Mouse (Mus musculus) heart, embryonic 12.5 days (tissue): ENCODE measurements at regions not wholly inside any gene's neighbourhood (a gene's known extent, or its start where the extent isn't known, plus 50 kb on each side); places are given as distances from the start of the nearest gene placed in this dataset.

Experiments
- ATAC-seq: fragments of 200-750 bp; cut with Nextera tagmentation; 2 replicates; pipeline ENCODE4 v1.8.0; 2017; ENCODE audit warnings: moderate TSS enrichment, moderate library complexity; ENCODE audit not compliant: insufficient number of reproducible peaks, low FRiP score
- H3K27ac ChIP-seq: fragments of 300-500 bp; sonication (generic); 2 replicates; pipeline ENCODE4 v1.5.1; 2016; ENCODE audit warnings: mild to moderate bottlenecking, moderate library complexity; ENCODE audit not compliant: poor library complexity, severe bottlenecking
- H3K27me3 ChIP-seq: fragments of 300-500 bp; sonication (generic); replicated peaks from 2 replicates; pipeline ENCODE4 v1.6.1; 2016; ENCODE audit warnings: mild to moderate bottlenecking, moderate library complexity
- H3K36me3 ChIP-seq: fragments of 300-500 bp; sonication (generic); 2 replicates; pipeline ENCODE4 v1.6.1; 2016; ENCODE audit warnings: mild to moderate bottlenecking, moderate library complexity
- H3K4me1 ChIP-seq: fragments of 300-500 bp; sonication (generic); replicated peaks from 2 replicates; pipeline ENCODE4 v1.6.1; 2016; ENCODE audit warnings: mild to moderate bottlenecking
- H3K4me2 ChIP-seq: fragments of 300-500 bp; sonication (generic); 2 replicates; pipeline ENCODE4 v1.6.1; 2016; ENCODE audit warnings: mild to moderate bottlenecking, moderate library complexity
- H3K4me3 ChIP-seq: fragments of 300-500 bp; sonication (generic); 2 replicates; pipeline ENCODE4 v1.5.1; 2016; ENCODE audit warnings: mild to moderate bottlenecking
- H3K9ac ChIP-seq: fragments of 300-500 bp; sonication (generic); 2 replicates; pipeline ENCODE4 v1.6.1; 2016; ENCODE audit warnings: mild to moderate bottlenecking, moderate library complexity
- H3K9me3 ChIP-seq: fragments of 300-500 bp; sonication (generic); replicated peaks from 2 replicates; pipeline ENCODE4 v1.6.1; 2016; ENCODE audit warnings: mild to moderate bottlenecking, moderate library complexity
- WGBS: fragments of 180-500 bp; shearing (Covaris S2); methylation state at CpG from one replicate; pipeline ENCODE4 v1.1.7; 2016; 5-methylcytosine and 5-hydroxymethylcytosine counted together

DNA sequence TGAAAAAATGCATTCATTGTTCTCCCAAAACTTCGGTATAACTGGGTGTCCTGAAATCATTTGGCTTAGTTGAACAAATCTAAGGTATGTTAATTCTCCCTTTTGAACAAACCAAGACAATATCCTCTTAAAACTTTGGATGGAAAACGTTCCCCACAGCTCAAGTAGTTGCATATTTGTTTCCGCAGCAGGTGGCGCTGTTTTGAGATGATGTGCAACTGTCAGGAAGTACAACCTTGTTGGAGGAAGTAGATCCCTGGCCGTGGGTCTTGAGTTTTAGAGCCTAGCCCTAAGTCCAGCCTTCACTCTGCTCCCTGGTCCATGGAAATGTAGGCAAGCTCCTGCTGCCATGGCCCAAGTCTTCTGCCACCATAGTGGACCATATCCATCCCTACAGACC is 252.5 kb downstream of the Pdcd6ip start:
- ATAC-seq, result no peak
- no peak overlapping the region for H3K4me3 ChIP-seq
- WGBS, result 81% methylated on average over 5 of the region's 5 CpGs
- H3K9ac ChIP-seq, result no peak overlapping the region
- no peaks in the 10 kb centered on the region for H3K27me3 ChIP-seq
- no peak overlapping the region for H3K4me2 ChIP-seq
- H3K27ac ChIP-seq, result no peak overlapping the region
- H3K9me3 ChIP-seq, result no peaks in the 10 kb centered on the region
- H3K4me1 ChIP-seq, result no peaks in the 10 kb centered on the region
- H3K36me3 ChIP-seq, result no peaks in the 10 kb centered on the region

DNA sequence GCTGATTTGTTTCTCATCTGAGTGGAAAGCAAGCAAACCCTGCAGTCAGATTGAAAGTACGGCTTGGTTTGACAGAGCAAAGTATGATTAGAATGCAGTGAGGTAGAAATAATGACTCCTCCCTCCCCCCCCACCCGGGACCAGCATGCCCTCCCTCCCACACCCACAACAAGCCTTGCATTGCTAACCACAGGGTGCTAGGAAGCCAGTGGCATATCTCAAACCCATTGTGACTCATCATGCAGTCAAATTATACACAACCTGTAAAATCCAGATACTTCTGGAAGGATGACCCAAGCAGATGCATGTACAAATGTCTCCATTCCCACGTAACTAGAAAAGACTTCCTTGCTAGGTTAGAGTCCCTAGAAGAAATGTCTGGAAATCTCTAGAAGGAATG is 254.8 kb downstream of the Pdcd6ip start:
- no peak overlapping the region for H3K9ac ChIP-seq
- H3K4me1 ChIP-seq, result no peaks in the 10 kb centered on the region
- no peaks in the 10 kb centered on the region for H3K27me3 ChIP-seq
- WGBS, result 62% methylated on average over 3 of the region's 3 CpGs
- no peak overlapping the region for H3K4me3 ChIP-seq
- no peak overlapping the region for H3K27ac ChIP-seq
- H3K4me2 ChIP-seq, result no peak overlapping the region
- no peak for ATAC-seq
- no peaks in the 10 kb centered on the region for H3K36me3 ChIP-seq
- no peaks in the 10 kb centered on the region for H3K9me3 ChIP-seq

DNA sequence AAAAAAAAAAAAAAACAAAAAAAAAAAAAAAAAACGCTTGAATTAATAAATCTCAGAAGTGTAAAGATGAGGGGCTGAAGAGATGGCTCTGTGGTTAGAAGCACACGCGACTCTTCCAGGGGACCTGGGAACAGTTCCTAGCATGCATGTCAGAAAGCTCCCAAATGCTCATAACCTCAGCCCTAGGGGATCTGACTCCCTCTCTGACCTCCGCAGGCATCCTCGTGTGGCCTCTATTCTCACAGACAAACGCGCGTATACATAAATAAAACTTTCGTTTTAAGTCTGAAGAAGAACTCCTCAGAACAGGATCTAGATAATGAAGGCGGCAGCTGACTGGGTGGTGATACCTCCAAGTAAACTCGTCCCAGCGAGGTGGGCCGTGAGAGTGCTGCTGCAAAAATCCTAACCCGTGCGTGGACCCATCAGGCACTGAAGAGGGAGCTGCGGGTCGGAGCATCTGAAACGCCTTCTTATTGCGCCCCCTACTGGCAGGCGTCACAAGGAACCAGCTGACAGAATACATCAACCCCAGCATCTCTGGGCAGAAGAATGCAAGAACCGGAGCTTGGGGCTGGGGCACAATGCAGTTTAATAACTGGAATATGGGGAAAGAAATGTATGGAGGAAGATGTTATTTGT is 266.2 kb downstream of the Pdcd6ip start:
- no peaks in the 10 kb centered on the region for H3K9me3 ChIP-seq
- H3K9ac ChIP-seq, result peak overlapping the region; percentile 52; the same call in 1 of the 2 replicates
- H3K27ac ChIP-seq, result no peak overlapping the region
- no peak for ATAC-seq
- peak overlapping the region; percentile 40 for H3K4me3 ChIP-seq
- H3K4me2 ChIP-seq, result peak overlapping the region; percentile 64
- no peaks in the 10 kb centered on the region for H3K4me1 ChIP-seq
- H3K27me3 ChIP-seq, result peaks cover 15% of the 10 kb centered on the region; the same call in 1 of the 2 replicates
- H3K36me3 ChIP-seq, result no peaks in the 10 kb centered on the region
- 11% methylated on average over 21 of the region's 21 CpGs for WGBS

DNA sequence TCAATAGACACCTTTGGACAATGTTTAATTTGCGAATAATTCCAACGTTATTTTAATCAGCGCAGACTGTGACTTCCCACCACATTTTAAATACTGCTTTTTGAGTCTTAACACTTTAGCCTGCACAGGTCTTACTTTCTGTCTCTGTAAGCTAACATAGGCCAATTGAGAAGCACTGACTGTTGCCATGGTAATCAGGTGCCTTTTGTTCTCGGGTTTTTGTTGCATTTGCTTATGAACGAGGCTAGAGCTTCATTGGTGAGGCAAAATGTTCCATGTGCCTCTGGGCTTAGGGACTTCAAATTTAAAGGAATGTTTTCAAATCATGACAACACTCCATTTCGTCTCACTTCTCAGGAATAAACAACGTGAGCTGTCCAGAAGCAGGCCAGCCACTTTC is 269.7 kb downstream of the Pdcd6ip start:
- 71% methylated on average over 7 of the region's 7 CpGs for WGBS
- peaks cover 8% of the 10 kb centered on the region; the same call in 1 of the 2 replicates for H3K27me3 ChIP-seq
- H3K36me3 ChIP-seq, result no peaks in the 10 kb centered on the region
- no peak overlapping the region for H3K4me3 ChIP-seq
- no peaks in the 10 kb centered on the region for H3K4me1 ChIP-seq
- no peaks in the 10 kb centered on the region for H3K9me3 ChIP-seq
- no peak for ATAC-seq
- no peak overlapping the region for H3K4me2 ChIP-seq
- no peak overlapping the region for H3K9ac ChIP-seq
- H3K27ac ChIP-seq, result no peak overlapping the region

DNA sequence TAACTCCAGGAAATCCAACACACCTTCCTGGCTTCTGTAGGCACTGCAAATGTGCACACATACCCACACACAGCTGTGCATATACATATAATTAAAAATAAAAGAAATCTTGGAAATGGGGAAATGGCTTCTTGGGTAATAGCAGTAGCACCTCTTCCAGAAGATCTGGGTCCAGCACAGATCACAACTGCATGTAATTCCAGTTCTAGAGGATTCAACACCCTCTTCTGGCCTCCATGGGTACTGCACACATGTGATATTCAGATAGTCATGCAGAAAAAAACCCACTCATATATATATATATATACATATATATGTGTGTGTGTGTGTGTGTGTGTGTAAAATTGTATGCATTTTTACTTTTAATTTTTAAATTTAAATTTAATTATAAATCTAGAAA is 272.1 kb downstream of the Pdcd6ip start:
- Histone ChIP-seq H3K27ac (no peak overlapping the region), H3K4me1 (no peaks in the 10 kb centered on the region), H3K27me3 (no peaks in the 10 kb centered on the region), H3K4me3 (no peak overlapping the region), H3K4me2 (no peak overlapping the region), H3K36me3 (no peaks in the 10 kb centered on the region), H3K9ac (no peak overlapping the region), H3K9me3 (no peaks in the 10 kb centered on the region)
- no peak for ATAC-seq

DNA sequence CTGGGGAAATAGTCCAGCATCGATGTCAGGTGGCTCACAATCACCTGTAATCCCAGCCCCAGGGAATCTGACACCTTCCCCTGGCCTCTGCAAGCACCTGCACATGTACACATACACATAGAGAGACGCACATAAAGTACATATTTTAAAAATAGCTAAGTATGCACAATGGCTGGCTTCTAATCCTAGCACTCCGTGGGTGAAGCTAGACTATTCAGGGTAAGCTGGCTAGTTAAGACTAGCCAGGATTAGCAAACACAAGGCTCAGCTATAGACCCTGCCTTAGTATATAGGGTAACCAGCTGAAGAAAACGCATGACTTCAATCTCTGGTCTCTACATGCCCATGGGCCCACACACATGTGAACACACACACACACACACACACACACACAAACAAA is 274.6 kb downstream of the Pdcd6ip start:
- WGBS, result 76% methylated on average over 4 of the region's 4 CpGs

DNA sequence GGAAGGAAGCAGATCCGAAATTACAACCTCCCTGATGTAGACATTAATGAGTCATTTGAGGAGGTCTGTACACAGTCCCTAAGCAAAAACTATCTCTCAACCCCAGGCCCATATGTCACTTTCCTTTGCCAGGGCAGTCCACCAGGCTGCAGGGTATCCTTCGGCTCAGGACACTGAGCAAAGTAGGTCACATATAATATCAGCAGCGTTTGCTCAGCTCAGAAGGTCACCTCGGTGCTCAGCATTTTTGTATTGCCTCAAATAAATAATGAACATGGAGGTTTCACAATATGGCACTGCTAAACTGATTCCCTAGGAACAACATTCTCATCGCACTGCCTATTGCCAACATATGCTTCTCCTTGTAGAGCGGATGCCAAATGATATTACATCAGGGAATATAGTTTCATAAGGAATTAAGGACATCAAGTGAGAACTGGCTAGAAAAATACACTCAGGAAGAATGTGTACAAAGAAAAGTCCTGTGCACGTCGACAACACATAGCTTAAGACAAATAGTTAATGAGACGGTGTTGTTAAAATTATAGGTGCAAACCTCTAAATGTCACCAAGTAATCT is 275.4 kb downstream of the Pdcd6ip start:
- Histone ChIP-seq H3K9ac (no peak overlapping the region), H3K4me3 (no peak overlapping the region), H3K27ac (no peak overlapping the region), H3K36me3 (no peaks in the 10 kb centered on the region), H3K27me3 (no peaks in the 10 kb centered on the region), H3K4me2 (no peak overlapping the region), H3K9me3 (no peaks in the 10 kb centered on the region), H3K4me1 (no peaks in the 10 kb centered on the region)
- ATAC-seq, result no peak
- 77% methylated on average over 9 of the region's 9 CpGs for WGBS

More for the DNA sequence above, 274.6 kb downstream of the Pdcd6ip start:
- Histone ChIP-seq H3K4me2 (no peak overlapping the region), H3K9me3 (no peaks in the 10 kb centered on the region), H3K27ac (no peak overlapping the region), H3K36me3 (no peaks in the 10 kb centered on the region), H3K4me3 (no peak overlapping the region), H3K4me1 (no peaks in the 10 kb centered on the region), H3K27me3 (no peaks in the 10 kb centered on the region), H3K9ac (no peak overlapping the region)
- ATAC-seq, result no peak

DNA sequence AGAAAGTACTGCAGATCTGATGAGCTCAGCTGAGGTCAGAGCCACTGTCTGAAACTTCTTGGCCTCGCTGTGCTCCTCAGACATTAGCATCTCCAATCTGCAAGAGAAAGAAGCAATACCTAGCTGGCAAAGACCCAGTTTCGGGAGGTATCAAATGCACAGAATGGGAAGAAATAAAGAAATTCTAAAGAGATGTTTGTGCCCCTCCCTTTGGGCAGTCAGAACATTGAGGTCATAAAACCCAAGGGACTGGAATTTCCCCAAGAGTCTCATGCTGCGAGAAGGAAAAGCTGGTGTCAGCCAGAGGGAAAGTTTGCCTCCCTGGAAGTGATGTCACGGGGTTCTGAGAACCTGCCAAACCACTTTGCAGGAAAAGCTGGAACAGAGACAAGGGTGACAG is 277.6 kb downstream of the Pdcd6ip start:
- H3K9ac ChIP-seq, result no peak overlapping the region
- H3K4me2 ChIP-seq, result no peak overlapping the region
- H3K27me3 ChIP-seq, result no peaks in the 10 kb centered on the region
- no peak for ATAC-seq
- H3K4me3 ChIP-seq, result no peak overlapping the region
- no peaks in the 10 kb centered on the region for H3K9me3 ChIP-seq
- no peaks in the 10 kb centered on the region for H3K36me3 ChIP-seq
- WGBS, result 80% methylated on average over 4 of the region's 4 CpGs
- no peak overlapping the region for H3K27ac ChIP-seq
- no peaks in the 10 kb centered on the region for H3K4me1 ChIP-seq

DNA sequence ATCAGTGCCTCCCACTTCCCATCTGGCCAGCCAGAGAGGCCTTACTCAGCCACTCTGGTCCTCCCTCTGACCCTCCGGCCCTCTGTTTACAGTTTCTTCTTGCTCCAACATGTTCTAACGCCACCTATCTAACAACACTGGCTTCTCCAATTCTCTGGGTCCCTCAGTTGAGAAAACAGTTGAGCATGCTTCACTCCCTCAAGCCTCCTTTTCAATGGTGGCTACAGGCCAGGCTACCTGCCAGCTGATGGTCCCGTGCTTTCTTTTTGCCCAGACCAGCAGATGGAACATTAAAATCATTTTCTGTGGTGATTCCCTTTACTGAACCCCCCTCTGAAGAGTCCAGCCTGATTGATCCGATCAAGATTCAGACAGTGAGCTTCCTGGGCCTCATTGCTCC is 280.8 kb downstream of the Pdcd6ip start:
- ATAC-seq, result no peak
- H3K27ac ChIP-seq, result no peak overlapping the region
- no peaks in the 10 kb centered on the region for H3K9me3 ChIP-seq
- H3K36me3 ChIP-seq, result no peaks in the 10 kb centered on the region
- no peak overlapping the region for H3K4me2 ChIP-seq
- no peak overlapping the region for H3K9ac ChIP-seq
- 76% methylated on average over 4 of the region's 4 CpGs for WGBS
- H3K27me3 ChIP-seq, result no peaks in the 10 kb centered on the region
- H3K4me3 ChIP-seq, result no peak overlapping the region
- H3K4me1 ChIP-seq, result no peaks in the 10 kb centered on the region

DNA sequence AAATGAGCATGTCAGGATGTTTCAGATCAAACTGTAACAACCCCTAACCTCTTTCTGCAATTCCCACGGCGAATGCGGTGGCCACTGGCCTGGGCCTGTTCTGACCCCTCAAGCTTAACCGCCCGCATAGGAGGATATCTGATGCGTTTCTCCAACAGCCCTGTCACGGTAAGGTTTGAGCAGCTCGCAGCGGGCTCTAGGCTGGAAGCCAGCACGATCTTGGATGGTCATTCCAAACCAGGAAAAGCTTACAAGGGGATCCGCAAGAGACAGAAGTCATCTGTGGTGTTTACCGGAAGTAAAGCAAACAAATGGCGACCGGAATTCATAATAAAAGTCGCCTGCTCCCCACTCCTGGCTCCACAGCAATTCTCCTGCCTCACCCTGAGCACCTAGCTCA is 281.7 kb downstream of the Pdcd6ip start:
- Histone ChIP-seq H3K27ac (no peak overlapping the region), H3K9me3 (no peaks in the 10 kb centered on the region), H3K9ac (no peak overlapping the region), H3K4me3 (no peak overlapping the region), H3K27me3 (no peaks in the 10 kb centered on the region), H3K4me2 (no peak overlapping the region), H3K36me3 (no peaks in the 10 kb centered on the region), H3K4me1 (no peaks in the 10 kb centered on the region)
- WGBS, result 88% methylated on average over 15 of the region's 15 CpGs
- ATAC-seq, result no peak

DNA sequence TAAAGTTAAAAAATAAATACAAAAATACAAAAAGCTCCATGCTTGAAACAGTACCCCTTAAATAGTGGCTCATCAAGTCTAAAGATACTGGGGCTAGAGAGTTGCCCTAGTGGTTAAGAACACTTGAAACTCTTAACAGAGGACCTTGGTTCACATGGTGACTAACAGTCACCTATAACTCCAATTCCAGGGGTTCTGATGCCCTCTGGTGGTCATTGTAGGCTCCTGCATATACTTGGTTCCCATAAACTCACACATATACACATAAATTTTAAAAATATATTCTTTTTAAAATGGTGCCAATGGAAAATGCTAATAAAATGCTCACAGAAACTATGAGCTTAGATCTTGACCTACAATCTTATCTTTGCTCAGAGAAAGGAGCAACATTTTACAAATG is 286.4 kb downstream of the Pdcd6ip start:
- Histone ChIP-seq H3K36me3 (no peaks in the 10 kb centered on the region), H3K27ac (no peak overlapping the region), H3K9me3 (no peaks in the 10 kb centered on the region), H3K4me1 (no peaks in the 10 kb centered on the region), H3K4me2 (no peak overlapping the region), H3K9ac (no peak overlapping the region), H3K27me3 (no peaks in the 10 kb centered on the region), H3K4me3 (no peak overlapping the region)
- no peak for ATAC-seq

DNA sequence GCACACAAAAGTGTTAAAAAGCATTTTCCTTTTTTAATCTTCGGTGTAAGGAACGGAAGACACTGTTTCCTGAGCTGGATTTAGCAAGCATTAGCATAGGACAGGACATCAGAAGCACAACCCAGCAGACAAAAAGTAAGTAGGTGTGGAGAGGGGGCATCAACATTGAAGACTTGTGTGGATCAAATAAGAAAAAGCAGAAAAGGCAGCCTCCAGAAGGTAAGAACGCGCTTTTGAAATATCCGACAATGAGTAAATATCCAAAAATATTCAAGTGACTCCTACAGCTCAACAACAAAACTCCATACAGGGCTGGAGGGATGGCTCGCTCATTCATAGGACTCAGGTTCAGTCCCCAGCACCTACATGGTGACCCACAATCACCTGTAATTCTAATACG is 286.9 kb downstream of the Pdcd6ip start:
- 88% methylated on average over 7 of the region's 7 CpGs for WGBS
- no peak for ATAC-seq
- H3K27me3 ChIP-seq, result no peaks in the 10 kb centered on the region
- H3K27ac ChIP-seq, result no peak overlapping the region
- H3K9ac ChIP-seq, result no peak overlapping the region
- H3K4me1 ChIP-seq, result no peaks in the 10 kb centered on the region
- H3K4me2 ChIP-seq, result no peak overlapping the region
- H3K4me3 ChIP-seq, result no peak overlapping the region
- H3K36me3 ChIP-seq, result no peaks in the 10 kb centered on the region
- no peaks in the 10 kb centered on the region for H3K9me3 ChIP-seq
